Mouse (Mus musculus) MEL-GATA-1-ER (cell line): ENCODE results near the gene Slit3.

ENCODE experiments used
- DNase-seq: peaks from one replicate; pipeline ENCODE4 v3.0.0-alpha.2; 2012; ENCODE audit warnings: low read depth; ENCODE audit errors: extremely low read depth

Slit3 gene

GRCm38 (mm10) chr11:35345696-35346480 lies 224.9 kb downstream of the Slit3 start:
- DNase-seq = no peak

- DNase-seq = no peak
Observed at GRCm38 (mm10) chr11:35348099-35348498, 227.1 kb downstream of the Slit3 start.

GRCm38 (mm10) chr11:35350968-35351367 lies 229.9 kb downstream of the Slit3 start:
- no peak for DNase-seq

- no peak for DNase-seq
Observed at GRCm38 (mm10) chr11:35351376-35351775, 230.4 kb downstream of the Slit3 start.

- no peak for DNase-seq
Observed at GRCm38 (mm10) chr11:35355811-35356210, 234.8 kb downstream of the Slit3 start.

GRCm38 (mm10) chr11:35361071-35361470 lies 240.0 kb downstream of the Slit3 start:
- no peak for DNase-seq

GRCm38 (mm10) chr11:35362975-35363374 lies 242.0 kb downstream of the Slit3 start:
- DNase-seq = no peak

- DNase-seq = no peak
Observed at GRCm38 (mm10) chr11:35364469-35364868, 243.4 kb downstream of the Slit3 start.

GRCm38 (mm10) chr11:35365510-35365931 lies 244.5 kb downstream of the Slit3 start:
- no peak for DNase-seq

GRCm38 (mm10) chr11:35366611-35367010 lies 245.6 kb downstream of the Slit3 start:
- no peak for DNase-seq

GRCm38 (mm10) chr11:35367248-35367647 lies 246.2 kb downstream of the Slit3 start:
- no peak for DNase-seq

GRCm38 (mm10) chr11:35369964-35370363 lies 248.9 kb downstream of the Slit3 start:
- DNase-seq = no peak

- no peak for DNase-seq
Observed at GRCm38 (mm10) chr11:35370705-35371104, 249.7 kb downstream of the Slit3 start.

GRCm38 (mm10) chr11:35372410-35372809 lies 251.4 kb downstream of the Slit3 start:
- DNase-seq = no peak

GRCm38 (mm10) chr11:35375072-35375471 lies 254.0 kb downstream of the Slit3 start:
- no peak for DNase-seq

- no peak for DNase-seq
Observed at GRCm38 (mm10) chr11:35378802-35379201, 257.8 kb downstream of the Slit3 start.

GRCm38 (mm10) chr11:35379407-35379806 lies 258.4 kb downstream of the Slit3 start:
- DNase-seq = no peak

- no peak for DNase-seq
Observed at GRCm38 (mm10) chr11:35380766-35381165, 259.7 kb downstream of the Slit3 start.

GRCm38 (mm10) chr11:35385444-35385843 lies 264.4 kb downstream of the Slit3 start:
- no peak for DNase-seq

- no peak for DNase-seq
Observed at GRCm38 (mm10) chr11:35387826-35388225, 266.8 kb downstream of the Slit3 start.

GRCm38 (mm10) chr11:35388471-35388870 lies 267.4 kb downstream of the Slit3 start:
- DNase-seq = no peak

- DNase-seq = no peak
Observed at GRCm38 (mm10) chr11:35389341-35389740, 268.3 kb downstream of the Slit3 start.

GRCm38 (mm10) chr11:35389780-35390435 lies 268.9 kb downstream of the Slit3 start:
- no peak for DNase-seq
